Mouse (Mus musculus): ENCODE measurements around the gene Rpl3l.
"Not testable (repeated sequence)": the region's sequence is repeated elsewhere in the genome, so short reads cannot be mapped to it uniquely, and the experiment has no call there.

Rpl3l gene

GRCm38 (mm10) chr17:24719494-24720222 is 8.0 kb upstream of the Rpl3l start:
- peak; percentile 94 for DNase-seq (ENCODE audit: low read depth, low spot score)

GRCm38 (mm10) chr17:24720616-24721015 is 7.0 kb upstream of the Rpl3l start:
- not testable (repeated sequence) for DNase-seq (ENCODE audit: low read depth, low spot score)

- DNase-seq (ENCODE audit: low read depth, low spot score) = not testable (repeated sequence)
Observed at GRCm38 (mm10) chr17:24721383-24721955, 6.2 kb upstream of the Rpl3l start.

GRCm38 (mm10) chr17:24722220-24722924 is 5.2 kb upstream of the Rpl3l start:
- DNase-seq (ENCODE audit: low read depth, low spot score) = no peak

GRCm38 (mm10) chr17:24723122-24723880 is 4.3 kb upstream of the Rpl3l start:
- DNase-seq (ENCODE audit: low read depth, low spot score) = no peak

- DNase-seq (ENCODE audit: low read depth, low spot score) = peak; percentile 48
Observed at GRCm38 (mm10) chr17:24723881-24724180, 3.8 kb upstream of the Rpl3l start.

DNA sequence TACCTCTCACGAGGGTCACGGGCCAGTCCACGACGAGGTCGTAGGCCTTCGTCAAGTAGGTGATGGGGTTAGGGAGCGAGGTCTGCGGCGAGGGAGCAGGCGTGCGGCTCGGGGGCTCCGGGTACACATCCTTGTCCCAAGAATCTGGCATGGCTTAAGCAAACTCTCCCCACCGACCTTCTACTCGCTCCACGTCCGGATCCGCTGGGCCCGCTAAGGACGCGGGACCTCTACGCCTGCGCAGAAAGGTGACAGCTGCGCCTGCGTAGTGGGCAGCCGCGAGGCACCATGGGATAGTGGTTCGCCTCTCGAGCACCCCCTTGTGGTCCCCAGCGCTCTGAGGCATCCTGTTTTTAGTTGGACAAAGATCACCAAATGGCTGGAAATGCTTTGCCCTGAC is 3.4 kb upstream of the Rpl3l start, which contains the start of gene Ndufb10:
Ndufb10 (minus strand) TSS at position 295 of the 400 bp plus-strand sequence.
- peak; percentile 92 for DNase-seq (ENCODE audit: low read depth, low spot score)

- no peak for DNase-seq (ENCODE audit: low read depth, low spot score)
Observed at GRCm38 (mm10) chr17:24725637-24726390, 1.8 kb upstream of the Rpl3l start.

- no peak for DNase-seq (ENCODE audit: low read depth, low spot score)
Observed at GRCm38 (mm10) chr17:24728184-24728583, 564 bp downstream of the Rpl3l start.

- no peak for DNase-seq (ENCODE audit: low read depth, low spot score)
Observed at GRCm38 (mm10) chr17:24729067-24729466, 1.4 kb downstream of the Rpl3l start.

DNA sequence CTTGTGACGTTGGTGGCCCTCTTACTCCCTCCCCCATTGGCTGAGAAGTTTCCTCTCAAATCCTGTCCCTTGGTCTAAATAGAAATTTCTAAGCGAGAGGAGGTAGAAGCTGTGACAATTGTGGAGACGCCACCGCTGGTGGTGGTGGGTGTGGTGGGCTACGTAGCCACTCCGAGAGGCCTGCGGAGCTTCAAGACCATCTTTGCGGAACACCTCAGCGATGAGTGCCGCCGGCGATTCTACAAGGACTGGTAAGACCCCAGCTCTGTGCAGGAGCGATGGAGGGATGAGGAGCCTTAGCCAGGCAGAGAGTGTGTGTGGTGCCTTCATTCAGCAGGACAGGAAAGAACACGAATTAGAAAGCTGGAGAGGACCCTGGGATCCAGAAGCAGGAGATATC is 3.2 kb downstream of the Rpl3l start:
- no peak for DNase-seq (ENCODE audit: low read depth, low spot score)

DNA sequence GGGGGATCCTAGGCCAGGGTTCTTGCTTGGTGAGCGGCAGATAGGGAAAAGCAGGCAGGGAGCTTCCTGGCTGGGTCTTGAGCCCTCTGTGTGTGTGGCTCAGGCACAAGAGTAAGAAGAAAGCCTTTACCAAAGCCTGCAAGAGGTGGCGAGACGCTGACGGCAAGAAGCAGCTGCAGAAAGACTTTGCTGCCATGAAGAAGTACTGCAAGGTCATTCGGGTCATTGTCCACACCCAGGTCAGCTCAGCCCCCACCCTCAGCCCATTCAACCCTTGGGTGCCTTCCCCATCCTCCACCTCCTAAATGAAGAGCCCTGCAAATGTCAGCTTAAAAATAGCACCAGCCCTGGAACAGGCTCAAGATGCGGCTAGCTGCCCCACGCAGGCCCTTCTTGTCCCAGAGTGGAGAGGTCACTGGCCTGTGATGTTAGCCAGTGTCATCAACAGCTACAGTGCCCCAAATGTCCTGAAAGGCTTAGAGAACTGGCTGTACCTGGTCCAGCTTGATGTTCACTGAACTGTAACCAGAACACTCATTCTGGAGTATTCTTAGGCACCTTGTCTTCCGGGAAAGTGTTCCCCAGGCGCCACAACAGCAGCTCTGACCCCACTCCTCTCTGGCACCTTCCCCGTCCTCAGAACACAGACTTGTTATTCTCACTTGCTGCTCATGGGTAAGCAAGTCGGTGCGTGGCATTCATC is 4.8 kb downstream of the Rpl3l start:
- DNase-seq (ENCODE audit: low read depth, low spot score) = no peak

GRCm38 (mm10) chr17:24733434-24734050 is 5.9 kb downstream of the Rpl3l start:
- DNase-seq (ENCODE audit: low read depth, low spot score) = no peak

- DNase-seq (ENCODE audit: low read depth, low spot score) = no peak
Observed at GRCm38 (mm10) chr17:24734513-24734912, 6.9 kb downstream of the Rpl3l start.

- DNase-seq (ENCODE audit: low read depth, low spot score) = no peak
Observed at GRCm38 (mm10) chr17:24735446-24735845, 7.8 kb downstream of the Rpl3l start.

DNA sequence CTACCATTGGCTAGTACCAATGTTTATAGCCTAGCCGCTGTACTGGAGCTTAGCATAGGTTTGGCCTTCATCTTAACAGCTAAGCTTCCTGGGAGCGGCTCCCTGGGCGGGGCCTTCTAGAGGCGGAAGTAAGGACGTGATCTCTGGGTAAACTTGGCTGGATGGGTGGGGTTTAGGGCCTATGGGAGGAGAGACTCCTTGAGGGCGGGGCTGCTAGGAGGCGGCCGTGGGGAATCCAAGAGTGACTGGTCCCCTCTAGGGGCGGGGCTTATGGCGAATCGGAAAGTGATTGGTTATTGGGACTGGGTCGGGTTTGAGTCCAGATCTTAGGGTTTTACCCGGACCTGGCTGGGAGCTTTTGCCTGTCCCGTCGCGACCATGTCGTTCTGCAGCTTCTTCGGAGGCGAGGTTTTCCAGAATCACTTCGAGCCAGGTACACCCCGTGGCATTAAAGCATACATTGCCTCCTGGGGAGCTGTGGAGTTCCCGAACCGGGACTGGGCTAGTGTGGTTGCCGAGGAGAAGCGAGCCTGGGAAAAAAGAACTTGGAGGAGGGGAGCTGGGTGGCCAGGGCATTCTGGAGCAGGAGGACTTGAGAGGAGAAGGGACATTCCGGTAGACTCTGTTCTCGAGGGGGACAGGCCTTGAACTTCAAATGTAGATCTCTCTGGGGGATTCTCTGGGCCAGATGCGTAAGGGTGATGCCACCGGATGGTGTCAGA is 8.9 kb downstream of the Rpl3l start, which contains the start of gene Msrb1:
Msrb1 (plus strand) TSS at position 313 of the 722 bp plus-strand sequence.
- DNase-seq (ENCODE audit: low read depth, low spot score) = peak; percentile 100

DNA sequence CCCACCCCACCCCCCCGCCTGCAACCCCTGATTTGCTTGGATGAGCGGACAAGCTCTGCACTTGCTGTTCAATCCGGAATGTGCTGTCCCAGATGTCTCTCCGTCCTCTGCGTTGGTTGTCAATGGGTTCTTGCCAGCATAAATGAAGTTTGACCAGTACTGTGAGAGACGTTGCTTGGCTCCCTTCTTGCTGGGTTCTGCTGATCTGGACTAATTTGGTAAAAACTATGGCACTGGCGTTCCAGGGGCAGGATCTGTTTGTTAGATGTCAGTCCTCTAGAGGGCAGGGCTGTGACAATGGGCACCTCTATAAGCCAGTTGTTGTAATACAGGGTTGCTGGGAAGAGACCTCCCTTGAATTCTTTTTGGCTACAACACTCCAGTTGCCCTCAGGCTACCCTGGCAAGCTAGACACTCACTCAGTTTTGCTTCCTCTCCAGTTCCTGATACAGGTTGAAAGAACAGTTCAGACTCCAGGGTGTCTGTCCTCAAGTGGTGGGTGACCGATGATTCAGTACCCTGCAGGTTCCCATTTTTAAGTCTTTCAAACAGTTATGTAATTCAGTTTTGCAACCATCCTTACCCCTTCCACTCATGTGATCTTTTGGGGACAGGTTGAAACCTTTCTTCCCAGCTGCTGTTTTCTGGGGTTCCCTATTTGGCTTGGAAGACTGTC is 9.7 kb downstream of the Rpl3l start:
- DNase-seq (ENCODE audit: low read depth, low spot score) = no peak

DNA sequence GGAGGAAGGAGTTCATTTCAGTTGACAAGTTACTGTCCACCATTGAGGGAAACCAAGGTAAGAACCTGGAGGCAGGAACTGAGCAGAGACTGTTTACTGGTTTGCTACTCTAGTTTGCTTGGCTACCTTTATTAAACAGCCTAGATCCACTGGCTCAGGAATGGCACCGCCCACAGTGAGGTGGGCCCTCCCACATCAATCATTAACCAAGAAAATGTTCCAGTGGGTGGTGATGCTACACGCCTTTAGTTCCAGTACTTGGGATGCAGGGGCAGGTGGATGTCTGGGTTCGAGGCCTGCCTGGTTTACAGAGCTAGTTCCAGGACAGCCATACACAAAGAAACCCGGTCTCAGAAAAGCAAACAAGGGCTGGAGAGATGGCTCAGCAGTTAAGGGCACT is 10.6 kb downstream of the Rpl3l start:
- DNase-seq (ENCODE audit: low read depth, low spot score) = no peak

- DNase-seq (ENCODE audit: low read depth, low spot score) = no peak
Observed at GRCm38 (mm10) chr17:24739926-24740325, 12.3 kb downstream of the Rpl3l start.
